In genomic region chr8:85557601-85557986, GRCm38 (mm10) we compare ENCODE assay signal across 12 mouse cellular contexts. TPM values are rescaled to one million over a fixed set of nuclear protein-coding genes. Genes with fewer than 3 reads are reported as not detected.
DNase-seq lines count a peak whose midpoint lies in the region.
"Had no signal": no experiment of that assay in that cellular context is flagged by ENCODE, and none has a peak within 500 bp of the region (broad histone marks: within the 10 kb centered on the region; RNA-seq: fewer than 3 reads in every experiment).

No protein-coding gene starts in this region.

- DNase-seq in gastrocnemius, adult 18-20 months (ENCODE audit: low spot score): peak; percentile 38
- DNase-seq in gastrocnemius, postnatal 10 days: no peak
- DNase-seq in lung, postnatal 14 days: peak; percentile 8
- no peak for DNase-seq in lung, postnatal 10 days
- peak; percentile 47 for DNase-seq in c-Kit-positive CD71-positive TER-119-positive erythroid progenitor cells, embryonic 14.5 days (ENCODE audit: low spot score)
- DNase-seq in skeletal muscle tissue, adult 2 months (ENCODE audit: low read depth, low spot score): peak; percentile 51
- DNase-seq in cerebellum, adult 11-12 months: no peak
- no peak for DNase-seq in natural killer cell, adult 2 months (ENCODE audit: low spot score in 2 of 2)
- DNase-seq: adrenal gland, postnatal 36 days; B cell, adult 2 months; cerebellum, postnatal 36 days; kidney, postnatal 4 days had no signal

RNA-seq across cellular contexts. Expression of gene Dnaja2, which starts 2.5 kb away (rescaled TPM):
- total RNA-seq in gastrocnemius, adult 18-20 months (2021): 100 to 1,000 TPM; 217 to 233 TPM
- 100 to 1,000 TPM; 168 to 183 TPM for total RNA-seq in gastrocnemius, postnatal 10 days (2021)

Comparison
In these comparisons a context has a peak if more than half of its experiments do, and no peak if none do; other contexts are left out.
1. DNase-seq: peak in gastrocnemius, adult 18-20 months (single experiment), lung, postnatal 14 days (single experiment), c-Kit-positive CD71-positive TER-119-positive erythroid progenitor cells, embryonic 14.5 days (single experiment) and skeletal muscle tissue, adult 2 months (single experiment); none in gastrocnemius, postnatal 10 days (single experiment), lung, postnatal 10 days (single experiment), cerebellum, adult 11-12 months (single experiment) and natural killer cell, adult 2 months (0 of 2).